14 mouse cellular contexts compared by ENCODE assay signal in genomic region chr2:150977676-150978075, GRCm38 (mm10).
"Had no signal": no experiment of that assay in that cellular context is flagged by ENCODE, and none has a peak within 500 bp of the region (broad histone marks: within the 10 kb centered on the region; RNA-seq: fewer than 3 reads in every experiment).

No protein-coding gene starts in this region.

- H3K4me1 ChIP-seq: limb, embryonic 12.5 days; midbrain, embryonic 10.5 days; neural tube, embryonic 12.5 days had no signal

- H3K9ac ChIP-seq: limb, embryonic 12.5 days; lung, embryonic 14.5 days; neural tube, embryonic 12.5 days had no signal

- H3K9me3 ChIP-seq: limb, embryonic 12.5 days; midbrain, embryonic 10.5 days; neural tube, embryonic 12.5 days had no signal

- DNase-seq: kidney, adult 8-10 months; kidney, postnatal 25 days; lung, embryonic 14.5 days; lung, postnatal 10 days; lung, postnatal 4 days; midbrain, embryonic 14.5 days; thymus, adult 2 months; thymus, postnatal 25 days had no signal

- H3K27ac ChIP-seq: left cerebral cortex, adult 2 months; limb, embryonic 12.5 days; midbrain, embryonic 10.5 days; neural tube, embryonic 12.5 days; stomach, postnatal 0 days had no signal

- H3K4me3 ChIP-seq: left cerebral cortex, adult 2 months; limb, embryonic 12.5 days; midbrain, embryonic 10.5 days; neural tube, embryonic 12.5 days had no signal

- ATAC-seq: intestine, postnatal 0 days had no signal

- H3K27me3 ChIP-seq: limb, embryonic 12.5 days; neural tube, embryonic 12.5 days had no signal

- H3K4me2 ChIP-seq: limb, embryonic 12.5 days; lung, embryonic 14.5 days; neural tube, embryonic 12.5 days had no signal
